Comparison of ENCODE assay signal across 8 mouse cellular contexts in the genomic region with DNA sequence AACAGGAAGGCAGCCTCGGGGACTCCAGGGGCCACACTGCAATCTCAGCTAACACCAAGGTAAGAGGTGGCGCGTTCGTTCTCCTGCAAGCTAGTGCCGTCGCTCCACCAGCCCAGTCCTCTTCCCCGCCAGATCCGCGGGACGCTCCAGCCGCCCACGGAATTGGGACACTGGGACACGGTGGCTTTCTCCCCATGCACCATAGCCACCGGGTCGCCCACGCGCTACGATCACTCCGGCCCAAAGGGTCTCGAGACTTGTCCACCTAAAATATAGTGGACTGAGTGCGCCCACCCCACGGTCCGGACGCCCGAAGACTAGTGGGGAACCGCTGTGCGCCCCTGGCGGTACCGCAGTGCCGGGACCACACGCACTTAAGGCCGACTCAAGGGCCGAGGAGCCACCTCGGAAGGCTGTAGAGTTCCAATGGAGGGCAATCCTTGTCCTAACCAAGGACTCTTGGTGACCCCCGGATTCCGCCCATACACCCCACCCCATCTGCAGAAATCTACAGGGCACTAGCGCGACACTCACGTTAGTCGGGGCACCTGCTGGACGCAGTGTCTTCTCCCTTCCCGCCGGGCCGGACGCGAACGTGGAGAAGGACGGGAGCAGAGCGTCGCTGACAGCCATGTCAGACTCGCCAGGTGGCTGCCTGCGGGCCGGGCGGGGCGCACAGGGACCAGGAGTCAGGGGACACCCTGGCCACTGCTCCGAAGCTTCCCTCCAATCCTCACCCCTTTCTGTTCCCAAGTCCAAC. TPM values are rescaled to one million over a fixed set of nuclear protein-coding genes. Genes with fewer than 3 reads are reported as not detected.
A peak's percentile ranks its signal among the peaks of the same experiment; 100 is the strongest.
DNase-seq lines count a peak whose midpoint lies in the region; ATAC-seq and TF ChIP-seq lines count a peak whose summit lies in the region.

No protein-coding gene starts in this region.

- peak overlapping the region; percentile 73 for H3K9ac ChIP-seq in embryonic facial prominence, embryonic 12.5 days
- H3K9ac ChIP-seq in heart, embryonic 13.5 days, result peak overlapping the region; percentile 87
- H3K9ac ChIP-seq in kidney, postnatal 0 days (ENCODE audit: low read depth, low read length), result peak overlapping the region; percentile 78

- 0 out of 2 replicates have a peak overlapping the region, but pooled peaks have one; percentile 11 for H3K27ac ChIP-seq in embryonic facial prominence, embryonic 12.5 days
- no peak overlapping the region; the same call in 1 of the 2 replicates for H3K27ac ChIP-seq in heart, embryonic 13.5 days (replicated peaks)
- H3K27ac ChIP-seq in kidney, postnatal 0 days, result no peak overlapping the region
- H3K27ac ChIP-seq in midbrain, embryonic 10.5 days (replicated peaks), result no peak overlapping the region

- peaks cover 11% of the 10 kb centered on the region; the same call in 1 of the 2 replicates for H3K27me3 ChIP-seq in embryonic facial prominence, embryonic 12.5 days
- H3K27me3 ChIP-seq in heart, embryonic 13.5 days (replicated peaks), result peaks cover 11% of the 10 kb centered on the region; the same call in 1 of the 2 replicates
- no peaks in the 10 kb centered on the region for H3K27me3 ChIP-seq in kidney, postnatal 0 days (ENCODE audit: insufficient read depth, low read length)
- H3K27me3 ChIP-seq in midbrain, embryonic 10.5 days (ENCODE audit: low read depth, poor library complexity, severe bottlenecking), result peaks cover 76% of the 10 kb centered on the region
- H3K27me3 ChIP-seq in splenic B cell, adult 2 months (ENCODE audit: control insufficient read depth, insufficient read depth, low read length, poor library complexity, severe bottlenecking), result no peaks in the 10 kb centered on the region; the same call in 1 of the 2 replicates

- H3K4me1 ChIP-seq in embryonic facial prominence, embryonic 12.5 days, result peaks cover 19% of the 10 kb centered on the region; the same call in 1 of the 2 replicates
- peaks cover 26% of the 10 kb centered on the region for H3K4me1 ChIP-seq in heart, embryonic 13.5 days
- H3K4me1 ChIP-seq in kidney, postnatal 0 days (replicated peaks; ENCODE audit: insufficient read depth, low read length), result peaks cover 6% of the 10 kb centered on the region; the same call in 1 of the 2 replicates
- H3K4me1 ChIP-seq in midbrain, embryonic 10.5 days, result peaks cover 40% of the 10 kb centered on the region

- no peaks in the 10 kb centered on the region for H3K9me3 ChIP-seq in embryonic facial prominence, embryonic 12.5 days
- H3K9me3 ChIP-seq in heart, embryonic 13.5 days, result no peaks in the 10 kb centered on the region
- H3K9me3 ChIP-seq in kidney, postnatal 0 days (replicated peaks; ENCODE audit: low read length), result no peaks in the 10 kb centered on the region
- H3K9me3 ChIP-seq in midbrain, embryonic 10.5 days (replicated peaks), result no peaks in the 10 kb centered on the region

- 2% methylated on average over 55 of the region's 56 CpGs for WGBS in embryonic facial prominence, embryonic 12.5 days
- WGBS in heart, embryonic 13.5 days, result 2% methylated on average over 56 of the region's 56 CpGs
- WGBS in kidney, postnatal 0 days, result 1% methylated on average over 56 of the region's 56 CpGs
- 1% methylated on average over 56 of the region's 56 CpGs for WGBS in midbrain, embryonic 10.5 days

- peak overlapping the region; percentile 69 for H3K4me3 ChIP-seq in embryonic facial prominence, embryonic 12.5 days
- peak overlapping the region; percentile 73 for H3K4me3 ChIP-seq in heart, embryonic 13.5 days
- peak overlapping the region; percentile 68 for H3K4me3 ChIP-seq in kidney, postnatal 0 days (replicated peaks; ENCODE audit: low read depth, low read length)
- H3K4me3 ChIP-seq in midbrain, embryonic 10.5 days, result peak overlapping the region; percentile 73

- ATAC-seq in embryonic facial prominence, embryonic 12.5 days (ENCODE audit: insufficient number of reproducible peaks, insufficient read depth, low FRiP score, low TSS enrichment), result no peak
- ATAC-seq in heart, embryonic 13.5 days (ENCODE audit: extremely low read depth, insufficient number of reproducible peaks, low FRiP score, low TSS enrichment), result no peak
- 0 out of 2 replicates have a peak, but pooled peaks have one; percentile 4 for ATAC-seq in kidney, postnatal 0 days (replicated peaks; ENCODE audit: low FRiP score, low read depth)
- no peak for ATAC-seq in megakaryocyte progenitor cell, adult 5-6 weeks (replicated peaks; ENCODE audit: poor library complexity)

- no peaks in the 10 kb centered on the region for H3K36me3 ChIP-seq in embryonic facial prominence, embryonic 12.5 days
- H3K36me3 ChIP-seq in heart, embryonic 13.5 days, result no peaks in the 10 kb centered on the region
- H3K36me3 ChIP-seq in kidney, postnatal 0 days (ENCODE audit: insufficient read depth, low read length), result no peaks in the 10 kb centered on the region
- no peaks in the 10 kb centered on the region for H3K36me3 ChIP-seq in midbrain, embryonic 10.5 days
- no peaks in the 10 kb centered on the region for H3K36me3 ChIP-seq in splenic B cell, adult 2 months (ENCODE audit: control insufficient read depth, insufficient read depth, low read length, poor library complexity, severe bottlenecking)

- peak; percentile 10 for DNase-seq in right cerebral cortex, adult 18-20 months
- no peak for DNase-seq in right cerebral cortex, postnatal 14 days
- peak; percentile 65 for DNase-seq in kidney, postnatal 0 days (ENCODE audit: low spot score)
- DNase-seq in midbrain, embryonic 10.5 days (ENCODE audit: low spot score), result peak; percentile 55
- peak; percentile 68 for DNase-seq in splenic B cell, adult 2 months (ENCODE audit: low read depth, low spot score)

- TF ChIP-seq CTCF in kidney, postnatal 0 days (IDR thresholded peaks at IDR 0.05; ENCODE audit: low read depth), result peak; percentile 56

- peak overlapping the region; percentile 89 for H3K4me2 ChIP-seq in embryonic facial prominence, embryonic 12.5 days (replicated peaks)
- H3K4me2 ChIP-seq in heart, embryonic 13.5 days, result peak overlapping the region; percentile 96
- H3K4me2 ChIP-seq in kidney, postnatal 0 days (ENCODE audit: low read length), result peak overlapping the region; percentile 97

RNA-seq across cellular contexts. Expression of a gene that starts 1.0 kb away (rescaled TPM):
- polyA plus RNA-seq in embryonic facial prominence, embryonic 12.5 days (2016; fragmentation: Nextera tagmentation; extraction: Ambion mirVana), result 14.3 and 17.7 TPM in 2 replicates
- 3.7 and 3.8 TPM in 2 replicates for polyA plus RNA-seq in heart, embryonic 13.5 days (2015; fragmentation: Nextera tagmentation; extraction: Ambion mirVana)
- polyA plus RNA-seq in kidney, postnatal 0 days (2015; fragmentation: Nextera tagmentation; extraction: Ambion mirVana), result 6.6 and 7.3 TPM in 2 replicates
- 1.00 and 1.2 TPM in 2 replicates for polyA plus RNA-seq in midbrain, embryonic 10.5 days (2016; fragmentation: Nextera tagmentation; extraction: Ambion mirVana)
- 12.4 and 23.7 TPM in 2 replicates for total RNA-seq in megakaryocyte progenitor cell, adult 5-6 weeks (2015)
- total RNA-seq in megakaryocyte progenitor cell, adult 5-6 weeks (2017), result 3.3 and 8.8 TPM in 2 replicates
